Mouse (Mus musculus) embryonic stem cell, embryonic (primary cell): ENCODE data around the gene Gm20388.

ENCODE experiments used
- CTCF ChIA-PET, 4 experiments: fragments of 300-600 bp in 2 of 4; fragments of 350-600 bp in 2 of 4; sonication (Branson Sonifier 250); formaldehyde crosslinking; loops; one replicate each; lab custom pipeline; 2022; ENCODE audit warnings: inconsistent platforms in 2 of 4; lab: Charles Lee
- POLR2A ChIA-PET, 4 experiments: fragments of 300-600 bp in 2 of 4; fragments of 350-600 bp in 2 of 4; sonication (Branson Sonifier 250); formaldehyde crosslinking; loops; one replicate each; lab custom pipeline; 2022; ENCODE audit warnings: antibody characterized with exemption in 4 of 4, inconsistent platforms in 1 of 4; lab: Charles Lee

The Gm20388 gene

GRCm38 (mm10) chr8:122682820-122683219 is 2772.2 kb downstream of the Gm20388 start:
- CTCF ChIA-PET: interaction anchor here in 2 of 4 experiments (0.6 kb wide), 3 partner anchors 29 to 452 kb away, joined by 3 to 4 read pairs (median 3); no protein-coding TSS in a partner anchor
- POLR2A ChIA-PET: interaction anchor here in 1 of 4 experiments (0.5 kb wide), 1 partner anchor 10 kb away, joined by 4 read pairs; no protein-coding TSS in a partner anchor

GRCm38 (mm10) chr8:122685097-122685861 is 2774.6 kb downstream of the Gm20388 start:
- ChIA-PET CTCF (interaction anchor here in 2 of 4 experiments (1.4 to 1.9 kb wide), 2 partner anchors 12 to 25 kb away, joined by 4 to 6 read pairs; no protein-coding TSS in a partner anchor), POLR2A (no interaction called here)

- ChIA-PET CTCF (interaction anchor here in 2 of 4 experiments (0.7 to 1.3 kb wide), 2 partner anchors 9 to 27 kb away, joined by 3 read pairs; no protein-coding TSS in a partner anchor), POLR2A (no interaction called here)
Measured at GRCm38 (mm10) chr8:122686879-122687278, 2776.2 kb downstream of the Gm20388 start.

- POLR2A ChIA-PET: interaction anchor here in 2 of 4 experiments (0.6 to 0.7 kb wide), 2 partner anchors 54 to 172 kb away, joined by 3 read pairs; no protein-coding TSS in a partner anchor
- CTCF ChIA-PET: interaction anchor here in 3 of 4 experiments (0.5 to 0.9 kb wide), 3 partner anchors 8 to 199 kb away, joined by 3 to 9 read pairs (median 7); no protein-coding TSS in a partner anchor
Measured at GRCm38 (mm10) chr8:122689315-122689714, 2778.7 kb downstream of the Gm20388 start.

- ChIA-PET POLR2A (no interaction called here), CTCF (interaction anchor here in 2 of 4 experiments (0.6 kb wide), 2 partner anchors 415 to 631 kb away, joined by 4 read pairs; no protein-coding TSS in a partner anchor)
Measured at GRCm38 (mm10) chr8:122691018-122691417, 2780.4 kb downstream of the Gm20388 start.

DNA sequence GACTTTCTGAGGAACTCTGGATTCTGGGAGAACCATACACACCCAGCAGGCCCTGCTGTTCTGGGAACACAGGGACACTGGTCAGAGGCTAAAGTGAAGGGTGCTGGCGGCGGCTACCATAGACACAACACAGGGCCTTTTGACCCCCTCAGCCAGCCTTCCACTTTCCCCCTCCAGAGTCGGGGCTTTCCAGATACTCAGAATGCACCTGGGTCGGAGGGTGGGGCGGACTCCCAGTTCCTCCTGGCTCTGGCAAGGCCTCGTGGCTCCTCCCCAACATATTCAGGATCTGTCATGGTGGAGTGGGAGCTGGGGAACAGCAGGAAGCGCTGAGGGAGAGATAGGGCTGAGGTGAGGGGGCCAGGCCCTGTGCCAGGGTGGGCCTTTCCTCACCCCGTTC is 2781.5 kb downstream of the Gm20388 start:
- CTCF ChIA-PET: interaction anchor here in 1 of 4 experiments (0.7 kb wide), 1 partner anchor 32 kb away, joined by 14 read pairs; no protein-coding TSS in a partner anchor
- POLR2A ChIA-PET: interaction anchor here in 2 of 4 experiments (0.6 to 1.5 kb wide), 2 partner anchors 10 to 12 kb away, joined by 4 to 6 read pairs; no protein-coding TSS in a partner anchor

DNA sequence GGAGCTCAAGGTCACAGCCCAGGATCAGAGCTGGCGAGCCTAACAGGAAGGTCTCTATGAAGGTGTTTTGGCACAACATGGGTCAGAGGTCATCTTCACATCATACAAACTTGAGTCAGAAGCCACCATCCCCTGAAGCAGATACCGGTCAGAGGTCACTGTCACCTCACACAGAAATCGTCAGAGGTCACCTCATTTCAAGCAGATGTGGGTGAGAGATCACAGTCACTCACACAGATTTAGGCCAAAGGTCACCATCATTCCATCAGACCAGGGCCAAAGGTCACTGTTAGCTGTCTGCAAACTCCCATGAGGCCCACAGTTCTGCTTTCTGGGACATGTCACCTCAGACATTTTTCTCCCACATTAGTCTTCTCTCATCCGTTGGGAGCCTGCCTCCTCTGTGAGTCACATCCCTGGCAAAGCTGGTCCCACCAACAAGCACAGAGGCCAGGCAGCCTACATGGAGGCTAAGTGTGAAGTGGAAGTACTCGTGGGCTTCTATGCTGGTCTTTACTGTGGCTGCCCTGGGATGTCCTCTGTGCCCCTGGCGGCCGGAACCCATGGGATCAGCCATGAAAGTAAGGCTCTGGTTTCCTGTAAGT is 2784.9 kb downstream of the Gm20388 start:
- CTCF ChIA-PET: interaction anchor here in 1 of 4 experiments (1.6 kb wide), 1 partner anchor 15 kb away, joined by 7 read pairs; no protein-coding TSS in a partner anchor

GRCm38 (mm10) chr8:122697181-122697581 is 2786.5 kb downstream of the Gm20388 start:
- POLR2A ChIA-PET: interaction anchor here in 2 of 4 experiments (0.6 to 1.8 kb wide), 3 partner anchors 9 to 79 kb away, joined by 3 to 8 read pairs (median 4); no protein-coding TSS in a partner anchor
- CTCF ChIA-PET: interaction anchor here (0.5 to 1.8 kb wide), 27 partner anchors 8 to 626 kb away, joined by 3 to 9 read pairs (median 3); partner anchors contain the start of gene Pabpn1l (in 1 of the 4)

More for the DNA sequence above, 2784.9 kb downstream of the Gm20388 start:
- POLR2A ChIA-PET: no interaction called here

DNA sequence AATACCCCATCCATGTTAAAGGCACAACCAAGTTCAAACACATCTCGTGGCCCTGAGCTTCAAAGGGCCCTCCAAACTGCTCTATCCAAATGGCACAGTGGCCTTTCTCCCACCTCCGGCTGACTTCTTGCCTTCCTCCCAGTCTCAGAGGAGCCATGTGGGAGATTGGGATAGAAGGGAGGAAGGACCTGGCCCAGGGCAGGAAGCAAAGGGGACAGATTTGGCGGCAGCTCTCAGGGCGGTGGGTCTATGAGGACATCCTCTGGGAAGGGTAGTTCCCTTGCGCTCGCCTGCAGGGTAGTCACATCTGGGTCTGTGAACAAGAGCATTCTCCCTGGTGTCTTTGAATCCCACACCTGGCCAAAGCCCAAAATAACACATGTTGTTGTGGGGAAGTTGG is 2786.9 kb downstream of the Gm20388 start:
- CTCF ChIA-PET: interaction anchor here in 3 of 4 experiments (0.5 to 1.8 kb wide), 21 partner anchors 8 to 626 kb away, joined by 3 to 9 read pairs (median 4); partner anchors contain the start of gene Pabpn1l (in 1 of the 3)

GRCm38 (mm10) chr8:122698254-122698768 is 2787.7 kb downstream of the Gm20388 start:
- POLR2A ChIA-PET: interaction anchor here in 3 of 4 experiments (0.6 to 1.6 kb wide), 5 partner anchors 9 to 108 kb away, joined by 3 to 8 read pairs (median 3); no protein-coding TSS in a partner anchor
- CTCF ChIA-PET: interaction anchor here (0.5 to 1.4 kb wide), 8 partner anchors 11 to 592 kb away, joined by 3 to 6 read pairs (median 4); partner anchors contain the start of gene Pabpn1l (in 1 of the 4)

More for the DNA sequence above, 2786.9 kb downstream of the Gm20388 start:
- POLR2A ChIA-PET: interaction anchor here in 1 of 4 experiments (1.2 to 1.8 kb wide), 2 partner anchors 8 to 18 kb away, joined by 3 to 8 read pairs; no protein-coding TSS in a partner anchor

DNA sequence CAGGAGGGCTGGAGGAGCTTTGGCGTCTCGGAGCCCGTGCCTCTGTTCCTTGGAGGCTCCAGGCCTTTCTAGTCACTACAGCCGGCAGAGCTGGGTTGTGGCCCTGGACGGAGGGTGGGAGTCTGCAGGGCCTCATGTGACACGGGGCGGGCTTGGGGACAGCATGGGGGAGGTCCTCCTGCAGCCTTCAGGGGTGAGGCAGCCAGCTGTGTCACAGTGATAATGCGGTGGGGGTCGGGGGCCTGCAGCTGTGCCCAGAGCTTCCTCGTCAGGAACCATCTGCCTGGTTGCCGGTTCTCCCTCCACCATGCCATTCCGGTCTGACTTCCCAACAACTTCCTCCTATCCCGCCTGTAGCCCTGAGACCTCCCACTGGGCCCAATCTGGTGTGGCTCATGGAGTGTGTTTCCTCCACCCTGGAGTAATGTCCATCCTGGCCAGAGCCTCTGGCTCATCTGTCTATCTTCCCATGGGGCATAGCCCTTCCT is 2788.4 kb downstream of the Gm20388 start, which contains the start of gene Cbfa2t3:
Gene Cbfa2t3, minus strand, starts transcription at position 105 of the 488 bp plus-strand sequence.
- ChIA-PET CTCF (interaction anchor here in 3 of 4 experiments (0.5 to 1.3 kb wide), 6 partner anchors 10 to 1336 kb away, joined by 3 to 4 read pairs (median 4); no protein-coding TSS in a partner anchor), POLR2A (interaction anchor here in 3 of 4 experiments (0.8 to 1.6 kb wide), 4 partner anchors 19 to 108 kb away, joined by 3 to 8 read pairs (median 4); no protein-coding TSS in a partner anchor)

DNA sequence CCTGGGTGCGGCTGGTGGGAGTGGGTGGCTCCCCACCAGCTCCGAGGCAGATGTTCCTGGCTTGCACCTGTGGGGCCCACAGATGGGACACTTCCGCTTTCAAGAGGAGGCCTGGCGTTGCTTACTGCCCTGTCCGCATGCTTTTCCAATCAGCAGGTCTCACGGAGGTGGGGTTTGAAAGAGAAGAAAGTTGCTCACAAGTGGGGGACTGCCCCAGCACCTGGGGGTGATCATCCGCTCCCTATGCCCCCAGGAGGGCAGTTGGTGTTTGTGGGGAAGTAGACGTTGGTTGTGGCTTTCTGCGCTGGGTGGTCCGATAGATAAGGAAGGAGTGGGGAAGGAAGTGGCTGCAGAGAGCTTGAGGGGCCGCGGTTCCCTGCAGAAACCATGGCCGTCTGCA is 2790.0 kb downstream of the Gm20388 start:
- CTCF ChIA-PET: interaction anchor here in 1 of 4 experiments (0.8 kb wide), 1 partner anchor 9 kb away, joined by 3 read pairs; no protein-coding TSS in a partner anchor

DNA sequence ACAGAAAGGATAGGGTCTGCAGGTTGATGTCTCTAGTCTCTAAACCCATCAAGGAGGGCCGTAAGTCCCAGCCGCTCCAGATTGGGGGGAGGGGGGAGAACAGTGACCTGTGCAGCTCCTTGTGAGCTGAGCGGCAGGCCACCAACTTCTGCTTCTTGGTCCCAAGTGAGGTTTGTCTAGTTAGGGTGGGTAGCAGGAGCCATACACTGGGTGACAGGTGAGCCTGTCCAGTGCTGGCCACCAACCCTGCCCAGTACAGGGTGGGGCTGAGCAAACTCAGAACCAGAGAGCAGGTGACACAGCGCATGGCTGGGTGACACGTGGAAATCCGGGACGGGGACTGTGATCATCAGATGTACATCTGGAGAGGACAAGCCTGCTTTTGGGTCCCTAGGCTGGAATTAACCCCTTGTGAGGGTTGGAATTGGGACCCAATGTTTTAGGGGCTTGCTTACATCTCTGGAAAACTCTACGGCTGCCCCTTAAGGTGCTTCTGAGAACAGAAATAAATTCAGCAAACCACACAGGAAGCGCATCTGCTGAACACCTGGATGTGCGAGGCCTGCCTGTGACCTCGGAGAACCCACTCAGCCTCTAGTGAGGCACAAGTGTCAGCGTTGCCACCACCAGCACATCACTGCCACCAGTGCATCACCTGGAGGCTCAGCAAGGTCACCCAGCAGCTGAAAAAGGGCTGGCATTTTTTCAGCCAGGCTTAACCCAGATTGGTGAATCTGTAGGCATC is 2791.0 kb downstream of the Gm20388 start:
- ChIA-PET POLR2A (interaction anchor here in 1 of 4 experiments (0.7 kb wide), 1 partner anchor 8 kb away, joined by 3 read pairs; no protein-coding TSS in a partner anchor), CTCF (no interaction called here)

More for the DNA sequence above, 2790.0 kb downstream of the Gm20388 start:
- POLR2A ChIA-PET: interaction anchor here in 1 of 4 experiments (0.7 kb wide), 1 partner anchor 8 kb away, joined by 3 read pairs; no protein-coding TSS in a partner anchor

DNA sequence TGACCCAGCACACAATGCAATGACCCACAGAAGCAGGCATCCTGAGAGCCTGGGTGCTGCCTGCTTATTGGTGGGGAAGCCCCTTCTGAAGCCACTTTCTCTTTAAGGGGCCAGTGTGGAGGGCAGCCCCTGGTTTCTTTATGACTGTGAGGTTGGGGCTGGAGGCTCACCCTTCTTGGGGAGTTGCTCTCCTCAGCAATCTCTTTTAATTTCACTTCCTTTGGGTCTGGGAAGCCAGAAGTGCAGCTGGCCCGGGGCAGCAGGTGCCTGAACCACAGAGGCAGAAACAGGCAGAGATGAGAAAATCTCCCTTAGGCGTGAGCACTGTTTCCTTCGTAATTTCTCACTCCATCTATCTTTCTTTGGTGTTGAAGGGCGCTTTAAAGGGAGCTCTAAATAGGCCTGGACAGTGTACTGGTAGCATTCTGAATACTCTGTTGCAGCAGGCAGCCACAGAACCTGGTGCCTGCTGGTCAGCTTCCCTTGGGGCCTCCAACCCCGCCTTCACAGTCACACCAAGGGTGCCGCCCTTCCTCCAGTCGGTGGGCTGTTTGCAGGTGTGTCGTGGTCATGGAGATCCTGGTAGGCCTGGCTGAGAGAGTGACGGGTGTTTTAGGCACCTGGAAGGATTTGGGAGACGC is 2791.8 kb downstream of the Gm20388 start:
- CTCF ChIA-PET: no interaction called here
- POLR2A ChIA-PET: no interaction called here

DNA sequence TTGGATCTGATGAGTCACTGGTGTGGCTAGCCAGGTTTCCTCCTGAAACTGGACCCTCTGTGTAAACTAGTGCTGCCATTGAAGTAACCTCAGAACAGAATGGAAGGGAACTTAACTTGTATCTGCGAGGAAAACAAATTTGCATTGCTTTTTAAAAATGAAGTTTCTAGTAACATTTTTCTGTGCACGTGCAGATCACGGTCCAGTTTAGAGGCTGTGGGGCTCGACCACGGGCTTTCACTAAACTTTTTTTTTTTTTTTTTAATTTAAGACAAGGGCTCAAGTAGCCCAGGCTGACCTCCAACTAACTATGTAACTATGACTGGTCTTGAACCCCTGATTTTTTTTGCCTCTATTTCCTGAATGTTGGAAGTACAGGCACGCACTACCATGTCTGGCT is 2792.3 kb downstream of the Gm20388 start:
- CTCF ChIA-PET: no interaction called here
- POLR2A ChIA-PET: no interaction called here

DNA sequence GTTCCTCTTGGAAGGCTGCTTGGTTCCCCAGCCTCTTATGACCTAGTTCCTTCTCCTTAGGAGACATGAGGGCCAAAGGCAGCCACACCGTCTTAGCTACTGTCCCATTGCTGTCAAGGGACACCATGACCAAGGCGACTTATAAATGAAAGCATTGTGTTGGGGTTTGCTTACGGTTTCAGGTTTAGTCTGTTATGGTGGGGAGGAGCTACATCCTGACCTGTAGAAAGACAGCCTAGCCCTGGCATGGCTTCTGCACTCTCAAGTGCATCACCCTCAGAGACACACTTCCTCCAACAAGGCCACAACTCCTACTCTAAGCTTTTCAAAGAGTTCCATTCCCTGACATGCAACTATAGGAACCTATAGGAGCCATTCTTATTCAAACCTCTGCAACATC is 2794.0 kb downstream of the Gm20388 start:
- CTCF ChIA-PET: interaction anchor here in 2 of 4 experiments (0.5 to 0.6 kb wide), 2 partner anchors 40 to 152 kb away, joined by 3 to 5 read pairs; no protein-coding TSS in a partner anchor
- POLR2A ChIA-PET: no interaction called here
